Mouse (Mus musculus): ENCODE results near the gene Srp68.
A peak's percentile ranks its signal among the peaks of the same experiment; 100 is the strongest.
"Not testable (repeated sequence)": the region's sequence is repeated elsewhere in the genome, so short reads cannot be mapped to it uniquely, and the experiment has no call there.

The Srp68 gene

GRCm38 (mm10) chr11:116283982-116284381 lies 10.0 kb upstream of the Srp68 start:
- DNase-seq (ENCODE audit: extremely low read depth, insufficient read length, low spot score): no peak

DNA sequence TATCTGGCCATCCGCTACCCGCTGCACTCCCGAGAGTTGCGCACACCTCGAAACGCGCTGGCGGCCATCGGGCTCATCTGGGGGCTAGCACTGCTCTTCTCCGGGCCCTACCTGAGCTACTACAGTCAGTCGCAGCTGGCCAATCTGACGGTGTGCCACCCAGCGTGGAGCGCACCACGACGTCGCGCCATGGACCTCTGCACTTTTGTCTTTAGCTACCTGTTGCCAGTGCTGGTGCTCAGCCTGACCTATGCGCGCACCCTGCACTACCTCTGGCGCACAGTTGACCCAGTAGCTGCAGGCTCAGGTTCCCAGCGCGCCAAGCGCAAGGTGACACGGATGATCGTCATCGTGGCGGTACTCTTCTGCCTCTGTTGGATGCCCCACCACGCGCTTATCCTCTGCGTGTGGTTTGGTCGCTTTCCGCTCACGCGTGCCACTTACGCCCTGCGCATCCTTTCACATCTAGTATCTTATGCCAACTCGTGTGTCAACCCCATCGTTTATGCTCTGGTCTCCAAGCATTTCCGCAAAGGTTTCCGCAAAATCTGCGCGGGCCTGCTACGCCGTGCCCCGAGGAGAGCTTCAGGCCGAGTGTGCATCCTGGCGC lies 9.0 kb upstream of the Srp68 start:
- DNase-seq (ENCODE audit: extremely low read depth, insufficient read length, low spot score): no peak

DNA sequence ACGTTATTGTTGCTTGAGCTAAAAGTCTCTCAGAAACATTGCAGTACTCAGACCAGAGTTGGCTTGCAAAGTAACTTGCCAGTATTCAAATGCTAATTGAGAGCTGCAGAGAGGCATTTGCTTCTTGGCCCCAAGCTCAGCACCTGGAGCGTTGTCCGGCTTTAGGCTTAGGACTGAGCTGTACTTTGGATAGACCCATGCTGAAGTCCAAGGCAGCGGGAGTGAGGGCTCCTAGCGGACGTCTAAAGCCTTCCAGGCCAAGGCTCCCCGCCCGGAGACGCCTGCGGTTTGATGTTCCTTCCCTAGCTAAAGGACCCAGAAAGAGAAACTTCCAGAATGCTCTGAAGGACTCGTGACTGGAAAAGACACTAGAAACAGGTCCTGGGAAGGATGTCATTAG lies 8.1 kb upstream of the Srp68 start:
- DNase-seq (ENCODE audit: extremely low read depth, insufficient read length, low spot score): no peak

GRCm38 (mm10) chr11:116281671-116282070 lies 7.7 kb upstream of the Srp68 start:
- DNase-seq (ENCODE audit: extremely low read depth, insufficient read length, low spot score): no peak

DNA sequence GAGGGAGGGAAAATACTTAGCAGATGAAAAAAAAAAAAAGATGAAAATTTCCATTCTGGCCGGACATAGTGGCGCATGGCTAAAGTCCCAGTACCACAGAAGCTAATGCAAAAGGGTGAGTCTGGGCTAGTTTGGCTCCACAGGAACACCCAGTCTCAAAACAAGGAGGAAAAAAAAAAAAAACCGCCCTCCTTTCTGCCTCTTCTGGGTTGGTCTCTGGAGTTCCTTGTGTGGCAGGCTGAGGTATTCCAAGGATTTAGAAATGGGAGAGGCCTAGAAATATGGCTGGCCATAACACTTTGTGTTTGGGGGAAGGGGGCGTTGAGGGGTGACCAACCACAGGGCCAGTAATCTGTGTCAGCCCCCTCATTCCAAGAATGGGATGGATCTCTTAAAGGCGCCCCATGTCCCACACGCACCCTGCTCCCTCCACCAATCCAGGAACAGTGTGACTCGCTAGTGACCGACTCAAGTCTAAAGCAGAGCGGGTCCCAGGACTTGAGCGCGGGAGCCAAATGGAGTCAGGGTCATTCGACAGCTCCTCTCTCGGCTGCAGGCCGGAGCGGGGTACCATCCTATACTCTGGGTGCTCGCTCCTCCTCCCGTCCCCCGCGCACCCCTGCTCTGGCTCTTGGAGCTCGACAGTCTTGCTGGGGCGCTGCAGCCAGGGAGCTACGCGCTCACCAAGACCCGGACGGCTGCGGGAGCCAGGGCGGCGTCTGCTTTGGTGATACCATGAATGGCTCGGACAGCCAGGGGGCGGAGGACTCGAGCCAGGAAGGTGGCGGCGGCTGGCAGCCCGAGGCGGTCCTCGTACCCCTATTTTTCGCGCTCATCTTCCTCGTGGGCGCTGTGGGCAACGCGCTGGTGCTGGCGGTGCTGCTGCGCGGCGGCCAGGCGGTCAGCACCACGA lies 7.0 kb upstream of the Srp68 start, which contains the start of gene Galr2:
TSS of gene Galr2 (plus strand) at position 189 of the 913 bp plus-strand sequence.
- DNase-seq (ENCODE audit: extremely low read depth, insufficient read length, low spot score): no peak

- not testable (repeated sequence) for DNase-seq (ENCODE audit: extremely low read depth, insufficient read length, low spot score)
Observed at GRCm38 (mm10) chr11:116277184-116277583, 3.2 kb upstream of the Srp68 start.

- no peak for DNase-seq (ENCODE audit: extremely low read depth, insufficient read length, low spot score)
Observed at GRCm38 (mm10) chr11:116273469-116274044, 460 bp downstream of the Srp68 start.

GRCm38 (mm10) chr11:116272589-116273468 lies 1.2 kb downstream of the Srp68 start:
- DNase-seq (ENCODE audit: extremely low read depth, insufficient read length, low spot score): no peak

GRCm38 (mm10) chr11:116269560-116269959 lies 4.5 kb downstream of the Srp68 start:
- DNase-seq (ENCODE audit: extremely low read depth, insufficient read length, low spot score): no peak

- DNase-seq (ENCODE audit: extremely low read depth, insufficient read length, low spot score): no peak
Observed at GRCm38 (mm10) chr11:116268313-116268712, 5.7 kb downstream of the Srp68 start.

- DNase-seq (ENCODE audit: extremely low read depth, insufficient read length, low spot score): no peak
Observed at GRCm38 (mm10) chr11:116267637-116268036, 6.4 kb downstream of the Srp68 start.

- no peak for DNase-seq (ENCODE audit: extremely low read depth, insufficient read length, low spot score)
Observed at GRCm38 (mm10) chr11:116265850-116266249, 8.2 kb downstream of the Srp68 start.

DNA sequence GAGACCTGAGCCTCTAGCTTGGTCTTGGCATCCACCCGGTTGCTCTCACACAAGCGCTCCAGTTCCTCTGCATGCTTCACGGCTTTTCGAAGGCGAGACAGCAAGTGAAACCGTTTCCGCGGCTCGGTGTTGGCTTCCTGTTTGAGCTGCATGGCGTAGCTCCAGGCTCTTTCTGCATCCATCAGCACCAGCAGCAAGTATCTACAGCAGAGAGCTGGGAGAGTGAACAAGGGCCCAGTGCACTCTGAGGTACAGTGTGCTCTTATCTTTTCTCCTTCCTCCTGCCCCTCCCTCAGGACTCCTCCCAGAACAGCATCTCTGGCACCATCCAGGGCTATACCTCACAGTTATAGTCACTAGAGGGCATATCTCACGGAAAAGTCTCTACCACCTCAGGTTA lies 8.7 kb downstream of the Srp68 start:
- no peak for DNase-seq (ENCODE audit: extremely low read depth, insufficient read length, low spot score)

DNA sequence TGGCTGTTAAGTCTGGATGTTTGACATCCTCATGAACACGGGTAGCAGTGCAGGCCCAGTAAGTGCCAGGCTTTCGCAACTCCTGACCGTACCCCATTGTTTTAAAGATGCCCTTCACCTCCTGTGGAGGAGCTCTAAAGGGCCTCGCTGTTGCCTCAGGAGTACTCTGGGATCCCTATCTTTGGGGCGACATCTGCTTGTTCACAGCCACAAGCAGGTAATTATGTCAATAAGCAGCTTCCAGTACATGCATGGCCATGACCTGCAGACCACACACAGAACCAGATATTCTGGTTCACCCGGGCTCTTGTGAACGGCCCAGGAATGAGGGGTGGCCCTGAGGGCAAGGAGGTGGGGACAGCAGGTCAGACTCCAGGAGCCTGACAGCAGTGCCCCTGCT lies 13.8 kb downstream of the Srp68 start:
- DNase-seq (ENCODE audit: extremely low read depth, insufficient read length, low spot score): no peak

DNA sequence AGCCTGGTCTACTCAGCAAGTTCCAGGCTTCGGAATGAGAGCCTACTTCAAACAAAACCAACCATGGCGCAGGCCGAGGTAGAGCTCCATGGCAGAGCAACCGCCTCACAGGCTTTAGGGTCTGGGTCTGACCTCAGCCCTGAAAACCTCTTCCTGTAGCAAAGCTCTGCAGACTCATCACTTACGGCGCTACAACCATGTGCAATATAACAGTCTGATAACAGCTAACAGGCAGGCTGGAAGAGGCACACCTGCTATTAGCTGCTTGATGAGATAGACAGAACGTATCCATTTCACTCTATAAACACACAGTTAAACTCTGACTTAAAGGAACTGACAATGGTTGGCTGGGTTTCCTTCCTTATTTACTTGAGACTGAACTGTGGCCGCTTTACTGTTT lies 14.6 kb downstream of the Srp68 start:
- no peak for DNase-seq (ENCODE audit: extremely low read depth, insufficient read length, low spot score)

GRCm38 (mm10) chr11:116255982-116256675 lies 17.9 kb downstream of the Srp68 start:
- peak; percentile 69 for DNase-seq (ENCODE audit: extremely low read depth, insufficient read length, low spot score)

- peak; percentile 60 for DNase-seq (ENCODE audit: extremely low read depth, insufficient read length, low spot score)
Observed at GRCm38 (mm10) chr11:116255090-116255981, 18.7 kb downstream of the Srp68 start.

DNA sequence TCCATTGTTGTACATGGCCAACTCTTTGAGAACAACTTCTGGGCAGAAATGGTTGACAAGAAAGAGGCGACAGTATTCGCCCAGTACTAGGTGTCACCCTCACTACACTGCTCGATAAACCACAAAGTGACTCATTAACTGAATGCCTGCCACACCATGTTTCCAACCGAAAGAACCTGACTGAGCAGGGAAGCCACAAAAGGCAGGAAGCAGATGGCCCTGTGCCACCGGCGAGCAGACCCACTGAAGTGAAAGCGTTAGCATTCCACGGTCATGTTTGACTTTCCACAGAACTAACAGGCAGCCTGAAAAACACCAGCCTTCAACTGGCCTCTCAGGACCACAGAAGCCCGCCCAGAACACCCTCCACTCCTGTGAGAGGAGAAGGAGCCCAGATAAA lies 19.4 kb downstream of the Srp68 start:
- peak; percentile 81 for DNase-seq (ENCODE audit: extremely low read depth, insufficient read length, low spot score)

- no peak for DNase-seq (ENCODE audit: extremely low read depth, insufficient read length, low spot score)
Observed at GRCm38 (mm10) chr11:116253076-116253600, 20.9 kb downstream of the Srp68 start.
